Mouse (Mus musculus): Measurements from ENCODE around the gene Helt. TPM values are rescaled to one million over a fixed set of nuclear protein-coding genes. Genes with fewer than 3 reads are reported as not detected.
"Not testable (repeated sequence)": the region's sequence is repeated elsewhere in the genome, so short reads cannot be mapped to it uniquely, and the experiment has no call there.

Gene Helt
- total RNA-seq, 2 experiments from 2014 or later: 0.82 to 1.6 TPM

- no peak for TF ChIP-seq CTCF (IDR thresholded peaks at IDR 0.05)
- H3K4me3 ChIP-seq: peak overlapping the region; percentile 19
- H3K27ac ChIP-seq: no peak overlapping the region
- DNase-seq: no peak
- intact Hi-C loops (cut with DNase I): no loop called here
Measured at GRCm38 (mm10) chr8:46293201-46293600, 1.3 kb downstream of the Helt start.

DNA sequence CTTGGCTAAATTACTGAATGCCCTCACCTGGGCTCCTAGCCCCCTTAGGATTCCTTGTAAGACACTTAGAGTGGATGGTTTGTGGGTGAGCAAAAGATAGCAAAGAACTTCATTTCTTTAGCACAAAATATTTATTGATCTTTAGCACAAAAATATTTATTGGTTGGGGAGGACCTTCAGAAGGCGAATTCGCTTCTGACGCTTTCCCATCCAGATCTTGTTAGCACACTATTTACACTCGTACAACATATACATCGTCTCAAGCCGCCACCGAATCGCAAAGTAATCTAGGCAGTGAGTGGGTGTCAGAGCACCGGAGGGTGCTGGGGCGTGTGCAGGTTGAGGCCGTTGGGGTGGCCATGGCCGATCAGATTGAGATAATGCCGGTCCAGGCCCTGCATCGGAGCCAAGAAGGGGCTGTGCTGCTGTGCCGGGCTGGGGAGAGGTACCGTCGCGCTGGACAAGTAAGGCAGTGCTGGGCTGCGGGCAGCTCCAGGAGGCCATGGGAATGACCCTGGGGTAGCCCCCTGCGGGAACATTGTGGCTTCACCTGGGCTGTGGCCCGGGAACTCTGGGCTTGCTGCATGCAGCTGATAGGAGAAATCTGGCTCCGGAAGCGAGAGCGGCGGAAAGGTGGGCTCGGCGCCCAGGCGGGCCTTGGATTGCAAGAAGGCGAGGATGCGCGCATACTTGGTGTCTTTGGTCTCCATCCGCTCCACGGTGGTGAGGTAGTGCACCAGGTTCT, 2.4 kb downstream of the Helt start:
- Histone ChIP-seq H3K4me3 (no peak overlapping the region), H3K27ac (no peak overlapping the region)
- no peak for TF ChIP-seq CTCF (IDR thresholded peaks at IDR 0.05)
- no peak for DNase-seq
- intact Hi-C loops (cut with DNase I): no loop called here

- Histone ChIP-seq H3K27ac (no peak overlapping the region), H3K4me3 (no peak overlapping the region)
- intact Hi-C loops (cut with DNase I): no loop called here
- DNase-seq: no peak
- TF ChIP-seq CTCF (IDR thresholded peaks at IDR 0.05): no peak
Measured at GRCm38 (mm10) chr8:46289274-46289673, 5.2 kb downstream of the Helt start.

- intact Hi-C loops (cut with DNase I): no loop called here
- no peak overlapping the region for H3K4me3 ChIP-seq
Measured at GRCm38 (mm10) chr8:46288021-46288420, 6.5 kb downstream of the Helt start.

DNA sequence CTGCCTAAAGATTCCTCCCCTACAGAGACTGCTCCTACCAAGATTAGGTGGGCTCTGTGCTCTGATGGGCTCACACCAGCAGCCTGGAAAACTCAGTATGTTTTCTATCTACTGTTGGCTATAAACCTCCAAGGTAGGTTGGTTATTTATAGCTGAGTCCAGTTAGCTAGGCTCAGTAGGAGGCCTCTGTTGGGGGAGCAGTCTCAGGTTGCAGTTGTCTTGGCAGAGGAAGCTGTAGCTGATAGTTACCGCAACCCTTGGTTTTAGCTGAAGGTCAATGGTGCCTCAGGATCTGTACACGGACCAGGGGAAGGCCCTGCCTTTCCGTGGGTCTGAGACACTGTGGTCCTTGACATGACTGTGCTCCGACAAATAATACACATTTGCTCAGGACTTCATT, 8.5 kb downstream of the Helt start:
- intact Hi-C loops (cut with DNase I): no loop called here
- DNase-seq: peak; percentile 82

More at GRCm38 (mm10) chr8:46288021-46288420, 6.5 kb downstream of the Helt start:
- H3K27ac ChIP-seq: no peak overlapping the region
- no peak for DNase-seq
- no peak for TF ChIP-seq CTCF (IDR thresholded peaks at IDR 0.05)

GRCm38 (mm10) chr8:46281536-46281935, 12.9 kb downstream of the Helt start:
- intact Hi-C loops (cut with DNase I): loop anchor here (2.0 kb wide), 1 partner anchor 39 kb away; no protein-coding TSS in a partner anchor
- H3K27ac ChIP-seq: no peak overlapping the region
- TF ChIP-seq CTCF (IDR thresholded peaks at IDR 0.05): peak; percentile 95
- no peak overlapping the region for H3K4me3 ChIP-seq
- peak; percentile 80 for DNase-seq

More for the DNA sequence above, 8.5 kb downstream of the Helt start:
- Histone ChIP-seq H3K4me3 (no peak overlapping the region; the same call in 1 of the 2 replicates), H3K27ac (peak overlapping the region; percentile 87)
- no peak for TF ChIP-seq CTCF (IDR thresholded peaks at IDR 0.05)

GRCm38 (mm10) chr8:46276939-46277338, 17.5 kb downstream of the Helt start:
- DNase-seq: no peak
- TF ChIP-seq CTCF (IDR thresholded peaks at IDR 0.05): no peak
- intact Hi-C loops (cut with DNase I): no loop called here
- no peak overlapping the region for H3K27ac ChIP-seq
- H3K4me3 ChIP-seq: no peak overlapping the region

- no peak overlapping the region for H3K4me3 ChIP-seq
- intact Hi-C loops (cut with DNase I): no loop called here
- TF ChIP-seq CTCF (IDR thresholded peaks at IDR 0.05): no peak
- no peak overlapping the region for H3K27ac ChIP-seq
- DNase-seq: peak; percentile 31
Measured at GRCm38 (mm10) chr8:46270741-46271140, 23.7 kb downstream of the Helt start.

DNA sequence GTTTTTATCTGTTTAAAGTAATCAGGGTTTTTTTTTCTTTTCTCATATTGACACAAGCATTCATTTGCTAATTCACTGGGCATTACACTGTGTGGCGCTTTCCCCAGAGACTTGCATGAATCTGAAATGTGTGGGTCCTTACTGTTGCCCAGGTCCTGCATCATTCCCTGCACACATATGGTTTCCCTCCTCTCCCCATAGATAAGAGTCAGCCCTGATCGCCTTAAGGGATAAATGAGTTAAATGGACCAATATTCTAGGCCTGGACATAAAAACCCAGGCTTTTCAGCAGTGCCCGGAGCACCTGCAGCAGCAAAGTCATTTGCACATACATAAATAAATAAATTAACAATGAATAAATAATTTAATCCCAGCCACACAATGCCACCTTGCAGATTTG, 24.3 kb downstream of the Helt start:
- TF ChIP-seq CTCF (IDR thresholded peaks at IDR 0.05): no peak
- intact Hi-C loops (cut with DNase I): no loop called here
- H3K4me3 ChIP-seq: no peak overlapping the region

DNA sequence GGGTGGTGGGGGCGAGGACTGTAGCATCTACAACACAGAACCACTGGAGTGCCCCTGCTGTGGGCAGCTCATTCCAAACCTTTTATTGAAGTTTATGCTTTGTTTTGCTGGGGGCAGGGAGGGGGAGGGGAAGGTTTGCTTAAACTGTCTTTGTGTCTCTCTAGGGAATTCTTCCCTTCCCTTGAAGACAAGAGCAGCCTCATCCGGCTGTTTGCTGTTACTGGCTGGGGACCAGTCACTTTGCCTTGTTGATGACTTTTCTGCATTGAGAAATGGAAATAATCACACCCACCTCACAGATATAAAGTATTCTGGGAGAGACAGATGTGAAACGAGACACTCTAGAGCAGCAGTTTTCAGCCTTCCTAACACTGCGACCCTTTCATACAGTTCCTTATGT, 27.7 kb downstream of the Helt start:
- no peak overlapping the region for H3K27ac ChIP-seq
- DNase-seq: no peak
- no peak for TF ChIP-seq CTCF (IDR thresholded peaks at IDR 0.05)
- intact Hi-C loops (cut with DNase I): no loop called here
- H3K4me3 ChIP-seq: no peak overlapping the region

More for the DNA sequence above, 24.3 kb downstream of the Helt start:
- no peak for DNase-seq
- H3K27ac ChIP-seq: no peak overlapping the region; the same call in 1 of the 2 replicates

GRCm38 (mm10) chr8:46264206-46264605, 30.3 kb downstream of the Helt start:
- H3K27ac ChIP-seq; DNase-seq; H3K4me3 ChIP-seq; intact Hi-C loops (cut with DNase I): not testable (repeated sequence)

DNA sequence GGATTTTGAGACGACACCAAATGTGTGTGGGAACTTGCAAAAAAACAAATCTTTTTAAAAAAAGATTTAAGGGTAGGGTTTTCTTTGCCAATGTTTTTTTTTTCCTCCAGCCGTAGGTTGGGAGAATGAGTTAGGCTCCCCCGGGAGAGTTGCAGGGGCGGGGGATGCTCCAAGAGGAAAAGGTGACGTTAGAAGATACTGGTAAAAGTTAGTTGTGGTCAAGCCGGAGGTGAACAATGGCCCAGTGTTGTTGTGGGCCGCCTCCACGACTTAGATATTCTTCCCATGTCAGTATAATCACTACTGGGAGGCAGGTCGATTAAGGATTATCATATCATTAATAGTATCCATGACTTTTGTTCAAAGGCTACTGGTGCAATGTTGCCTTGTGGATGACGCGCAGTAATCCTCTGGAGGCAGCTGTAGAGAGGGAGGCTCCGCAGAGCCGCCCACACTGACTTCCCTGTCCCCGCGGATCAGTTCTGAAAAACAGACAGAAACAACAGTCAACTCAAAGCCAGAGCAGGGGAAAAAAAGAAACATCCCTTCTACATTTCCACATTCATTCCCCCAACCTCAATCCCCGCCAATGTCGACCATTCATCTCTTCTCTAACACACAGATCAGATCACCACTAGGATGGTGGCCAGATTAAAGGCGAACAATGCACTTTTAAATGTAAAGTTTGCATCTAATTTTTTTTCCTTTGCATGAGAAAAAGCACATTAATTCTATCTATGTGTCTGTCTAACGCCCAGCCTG, 36.4 kb downstream of the Helt start:
- TF ChIP-seq CTCF (IDR thresholded peaks at IDR 0.05): no peak
- Histone ChIP-seq H3K27ac (no peak overlapping the region), H3K4me3 (no peak overlapping the region)
- DNase-seq: no peak
- intact Hi-C loops (cut with DNase I): no loop called here

DNA sequence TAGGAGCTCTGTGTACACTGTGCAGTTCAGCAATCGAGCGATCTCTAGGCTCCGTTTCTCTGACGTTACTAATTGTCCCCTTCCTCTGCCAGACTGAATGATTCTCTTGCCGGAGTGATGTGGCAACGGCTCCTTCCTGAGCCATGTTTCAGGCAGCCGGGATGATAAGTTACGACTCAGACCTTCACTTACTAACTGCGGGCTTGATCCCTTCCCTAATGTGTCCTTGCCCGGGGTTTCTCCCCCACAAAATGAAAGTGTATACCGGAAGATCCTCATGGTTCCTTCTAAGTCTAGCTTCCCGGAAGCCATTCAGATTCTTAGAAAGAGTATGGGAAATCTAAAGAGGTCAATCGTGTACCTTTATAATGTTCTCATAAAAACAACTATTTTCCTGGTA, 42.0 kb downstream of the Helt start:
- intact Hi-C loops (cut with DNase I): no loop called here
- no peak overlapping the region for H3K27ac ChIP-seq
- 0 out of 2 replicates have a peak overlapping the region, but pooled peaks have one; percentile 7 for H3K4me3 ChIP-seq
- no peak for TF ChIP-seq CTCF (IDR thresholded peaks at IDR 0.05)
- DNase-seq: no peak

Measured in gastrocnemius, adult 2 months (tissue).